Mouse (Mus musculus) telencephalon, adult 2 months (tissue): ENCODE measurements around the gene Tln1.
"Not testable (repeated sequence)": the region's sequence is repeated elsewhere in the genome, so short reads cannot be mapped to it uniquely, and the experiment has no call there.

ENCODE experiments used
- DNase-seq: peaks from one replicate; pipeline ENCODE4 v3.0.0-alpha.2; 2011; ENCODE audit warnings: low read depth, low spot score

The Tln1 gene

GRCm38 (mm10) chr4:43578376-43579204, 16.1 kb upstream of the Tln1 start, which contains the start of the genes Rgp1 and Gba2:
Rgp1 (plus strand) TSS chr4:43578715.
Gba2 (minus strand) TSS chr4:43578873.
- peak; percentile 71 for DNase-seq

GRCm38 (mm10) chr4:43577237-43577881, 14.9 kb upstream of the Tln1 start:
- DNase-seq, result peak; percentile 65

GRCm38 (mm10) chr4:43575356-43575755, 12.9 kb upstream of the Tln1 start:
- DNase-seq, result no peak

- no peak for DNase-seq
Observed at GRCm38 (mm10) chr4:43573561-43573960, 11.1 kb upstream of the Tln1 start.

GRCm38 (mm10) chr4:43571395-43572045, 9.0 kb upstream of the Tln1 start:
- no peak for DNase-seq

- no peak for DNase-seq
Observed at GRCm38 (mm10) chr4:43567140-43567539, 4.6 kb upstream of the Tln1 start.

GRCm38 (mm10) chr4:43564231-43564630, 1.7 kb upstream of the Tln1 start:
- no peak for DNase-seq

- no peak for DNase-seq
Observed at GRCm38 (mm10) chr4:43563601-43563875, 1.0 kb upstream of the Tln1 start.

- no peak for DNase-seq
Observed at GRCm38 (mm10) chr4:43562769-43563600, 494 bp upstream of the Tln1 start.

GRCm38 (mm10) chr4:43561436-43561996, 975 bp downstream of the Tln1 start:
- DNase-seq, result no peak

GRCm38 (mm10) chr4:43560976-43561375, 1.5 kb downstream of the Tln1 start:
- DNase-seq, result no peak

- no peak for DNase-seq
Observed at GRCm38 (mm10) chr4:43560243-43560611, 2.3 kb downstream of the Tln1 start.

- DNase-seq, result no peak
Observed at GRCm38 (mm10) chr4:43559519-43560242, 2.8 kb downstream of the Tln1 start.

GRCm38 (mm10) chr4:43558631-43559356, 3.7 kb downstream of the Tln1 start:
- no peak for DNase-seq

GRCm38 (mm10) chr4:43558028-43558630, 4.4 kb downstream of the Tln1 start:
- DNase-seq, result no peak

GRCm38 (mm10) chr4:43555926-43556325, 6.6 kb downstream of the Tln1 start:
- no peak for DNase-seq

GRCm38 (mm10) chr4:43553891-43554290, 8.6 kb downstream of the Tln1 start:
- no peak for DNase-seq

GRCm38 (mm10) chr4:43552437-43552836, 10.1 kb downstream of the Tln1 start:
- peak; percentile 63 for DNase-seq

- not testable (repeated sequence) for DNase-seq
Observed at GRCm38 (mm10) chr4:43551854-43552253, 10.6 kb downstream of the Tln1 start.

- no peak for DNase-seq
Observed at GRCm38 (mm10) chr4:43549055-43549454, 13.4 kb downstream of the Tln1 start.
